Mouse (Mus musculus) heart, embryonic 14.5 days (tissue): ENCODE results near the gene Cpm. TPM values are rescaled to one million over a fixed set of nuclear protein-coding genes. Genes with fewer than 3 reads are reported as not detected.

Experiments used
- ATAC-seq: fragments of 200-750 bp; cut with Nextera tagmentation; 2 replicates; pipeline ENCODE4 v1.8.0; 2017; ENCODE audit warnings: low read depth, moderate TSS enrichment; ENCODE audit not compliant: insufficient number of reproducible peaks, insufficient read depth, low FRiP score
- H3K27ac ChIP-seq, 2 experiments: fragments of 200-500 bp in 1 of 2; fragments of 300-500 bp in 1 of 2; sonication (generic) in 1 of 2; replicated peaks in 1 of 2; 2 replicates each; pipeline ENCODE4 v1.5.1; 2012 to 2014; ENCODE audit warnings: low read depth in 2 of 2, low read length in 2 of 2, control low read depth in 1 of 2, mild to moderate bottlenecking in 1 of 2, mixed read lengths in 1 of 2; ENCODE audit not compliant: control insufficient read depth in 1 of 2, insufficient read depth in 1 of 2
- H3K27me3 ChIP-seq: fragments of 300-500 bp; sonication (generic); 2 replicates; pipeline ENCODE4 v1.6.1; 2014; ENCODE audit warnings: mild to moderate bottlenecking, low read length, control low read depth; ENCODE audit not compliant: control insufficient read depth, insufficient read depth
- H3K36me3 ChIP-seq: fragments of 300-500 bp; sonication (generic); 2 replicates; pipeline ENCODE4 v1.6.1; 2014; ENCODE audit warnings: mild to moderate bottlenecking, control low read depth, low read length, mixed read lengths; ENCODE audit not compliant: control insufficient read depth, insufficient read depth
- H3K4me1 ChIP-seq, 2 experiments: fragments of 200-500 bp in 1 of 2; fragments of 300-500 bp in 1 of 2; sonication (generic) in 1 of 2; 2 replicates each; pipeline ENCODE4 v1.6.1; 2012 to 2014; ENCODE audit warnings: low read length in 2 of 2, control low read depth in 1 of 2, mixed read lengths in 1 of 2; ENCODE audit not compliant: control insufficient read depth in 2 of 2, insufficient read depth in 2 of 2
- H3K4me2 ChIP-seq: fragments of 300-500 bp; sonication (generic); 2 replicates; pipeline ENCODE4 v1.6.1; 2014; ENCODE audit warnings: mild to moderate bottlenecking, low read length
- H3K4me3 ChIP-seq, 2 experiments: fragments of 200-500 bp in 1 of 2; fragments of 300-500 bp in 1 of 2; sonication (generic) in 1 of 2; 2 replicates each; pipeline ENCODE4 v1.5.1; 2012 to 2014; ENCODE audit warnings: low read length in 2 of 2, mild to moderate bottlenecking in 2 of 2, control low read depth in 1 of 2, low read depth in 1 of 2, moderate library complexity in 1 of 2; ENCODE audit not compliant: control insufficient read depth in 1 of 2, insufficient read depth in 1 of 2
- H3K9ac ChIP-seq: fragments of 300-500 bp; sonication (generic); 2 replicates; pipeline ENCODE4 v1.6.1; 2014; ENCODE audit warnings: mild to moderate bottlenecking, low read length
- H3K9me3 ChIP-seq: fragments of 300-500 bp; sonication (generic); 2 replicates; pipeline ENCODE4 v1.6.1; 2016; ENCODE audit warnings: low read length, control low read depth; ENCODE audit not compliant: control insufficient read depth
- WGBS: fragments of 180-500 bp; shearing (Covaris S2); extraction: QIAGEN DNeasy Blood & Tissue Kit; methylation state at CpG from one replicate; pipeline ENCODE4 v1.1.7; 2014; 5-methylcytosine and 5-hydroxymethylcytosine counted together
- polyA plus RNA-seq: library from polyadenylated mRNA; unstranded; fragments of >200 nt; fragmentation: Nextera tagmentation; extraction: Ambion mirVana; gene quantifications from 2 replicates; pipeline ENCODE4 v1.2.1, GENCODE M21; 2014

The Cpm gene
- polyA plus RNA-seq, 1 experiment from 2014 or later = 0.96 TPM

DNA sequence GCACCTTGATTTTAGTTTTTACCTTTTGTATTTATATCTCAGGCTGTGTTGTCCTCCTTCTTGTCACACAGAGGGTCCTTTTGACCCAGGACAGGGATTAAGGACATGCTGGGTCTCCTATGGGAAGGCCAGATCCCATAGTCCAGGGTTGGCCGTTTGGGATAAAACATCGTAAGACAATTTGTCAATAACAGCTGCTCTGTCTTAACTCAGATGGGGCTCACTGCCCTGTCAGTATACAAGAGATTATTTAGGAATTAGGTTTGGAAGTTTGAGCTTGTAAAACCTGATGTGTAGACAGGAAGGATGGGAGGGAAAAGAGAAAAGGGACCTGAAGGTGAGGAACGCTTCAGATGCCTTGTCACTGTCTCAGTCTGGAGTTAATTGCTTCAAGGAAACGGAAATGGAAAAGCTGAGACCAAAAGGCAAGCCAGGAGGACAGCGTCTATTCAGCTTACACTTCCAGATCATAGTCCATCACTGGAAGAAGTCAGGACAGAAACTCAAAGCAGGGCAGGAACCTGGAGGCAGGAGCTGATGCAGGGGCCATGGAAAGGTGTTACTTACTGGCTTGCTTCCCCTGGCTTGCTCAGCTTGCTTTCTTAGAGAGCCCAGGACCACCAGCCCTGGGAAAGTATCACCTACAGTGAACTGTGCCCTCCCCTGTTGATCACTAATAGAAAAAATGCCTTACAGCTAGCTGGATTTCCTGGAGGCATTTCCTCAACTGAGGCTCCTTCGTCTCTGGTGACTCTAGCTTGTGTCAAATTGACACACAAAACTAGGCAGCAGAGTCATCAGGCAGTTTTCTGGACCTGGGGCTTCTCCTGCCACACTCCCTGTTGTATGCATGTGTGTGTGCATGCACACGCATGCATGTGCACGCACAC is 27.9 kb upstream of the Cpm start:
- H3K27ac ChIP-seq = no peak overlapping the region
- no peaks in the 10 kb centered on the region for H3K4me1 ChIP-seq
- H3K9me3 ChIP-seq = no peaks in the 10 kb centered on the region
- no peak overlapping the region for H3K9ac ChIP-seq
- H3K27me3 ChIP-seq = no peaks in the 10 kb centered on the region
- H3K4me2 ChIP-seq = no peak overlapping the region
- H3K36me3 ChIP-seq = no peaks in the 10 kb centered on the region
- no peak for ATAC-seq
- WGBS = 65% methylated on average over 8 of the region's 8 CpGs
- H3K4me3 ChIP-seq = no peak overlapping the region

DNA sequence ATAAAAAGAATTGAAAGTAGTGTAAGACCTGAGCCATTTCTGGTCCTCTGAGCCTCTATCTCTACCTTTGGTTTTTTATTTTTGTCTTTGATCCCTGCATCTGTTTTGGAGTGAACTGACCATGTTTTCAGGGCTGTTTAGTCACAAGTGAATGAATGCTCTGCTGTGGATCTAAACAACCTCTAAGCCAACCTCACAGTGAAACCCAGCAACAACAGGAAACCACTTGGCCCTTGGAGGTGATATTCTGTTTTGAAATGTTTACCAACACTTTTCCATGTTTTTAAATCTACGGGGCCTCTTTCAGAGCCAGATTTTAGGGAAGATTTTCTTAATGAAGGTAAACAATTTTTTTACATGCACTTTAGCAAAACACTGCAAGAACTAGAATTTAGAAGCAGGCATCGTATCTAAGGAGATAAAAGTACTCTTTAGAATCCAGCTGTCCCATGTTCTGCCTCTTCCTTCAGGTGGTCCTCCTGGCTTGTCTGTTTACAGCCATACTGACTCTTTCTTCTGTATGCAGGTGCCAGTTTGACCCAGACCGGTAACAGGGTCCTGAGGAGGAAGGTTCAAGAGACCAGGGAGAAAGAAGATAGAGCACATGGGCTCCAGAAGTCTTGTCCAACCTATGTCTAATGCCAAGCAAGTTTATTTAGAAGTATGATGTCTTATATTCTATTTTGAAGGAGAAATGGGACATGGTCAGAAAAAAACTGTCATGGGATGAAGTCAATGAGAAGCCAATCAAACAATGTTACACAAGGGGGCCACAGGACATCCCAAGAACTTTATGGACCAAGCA is 26.8 kb upstream of the Cpm start:
- Histone ChIP-seq H3K9ac (no peak overlapping the region), H3K4me2 (no peak overlapping the region), H3K27me3 (no peaks in the 10 kb centered on the region), H3K4me1 (no peaks in the 10 kb centered on the region), H3K27ac (no peak overlapping the region), H3K36me3 (no peaks in the 10 kb centered on the region), H3K4me3 (no peak overlapping the region), H3K9me3 (no peaks in the 10 kb centered on the region)
- 79% methylated on average over 3 of the region's 3 CpGs for WGBS
- no peak for ATAC-seq

GRCm38 (mm10) chr10:117603130-117603833 is 26.0 kb upstream of the Cpm start:
- Histone ChIP-seq H3K36me3 (no peaks in the 10 kb centered on the region), H3K4me3 (no peak overlapping the region), H3K27me3 (no peaks in the 10 kb centered on the region), H3K9me3 (0 out of 2 replicates have a peak, but pooled peaks cover 2% of the 10 kb centered on the region), H3K9ac (no peak overlapping the region), H3K27ac (no peak overlapping the region), H3K4me2 (no peak overlapping the region), H3K4me1 (no peaks in the 10 kb centered on the region)
- 81% methylated on average over 8 of the region's 8 CpGs for WGBS
- no peak for ATAC-seq

- Histone ChIP-seq H3K4me1 (no peaks in the 10 kb centered on the region), H3K4me3 (no peak overlapping the region), H3K4me2 (no peak overlapping the region), H3K9ac (no peak overlapping the region), H3K9me3 (0 out of 2 replicates have a peak, but pooled peaks cover 2% of the 10 kb centered on the region), H3K27me3 (no peaks in the 10 kb centered on the region), H3K27ac (no peak overlapping the region), H3K36me3 (no peaks in the 10 kb centered on the region)
- ATAC-seq = no peak
- WGBS = 82% methylated on average over 14 of the region's 14 CpGs
These were observed 25.3 kb upstream of the Cpm start for GRCm38 (mm10) chr10:117603834-117604623.

DNA sequence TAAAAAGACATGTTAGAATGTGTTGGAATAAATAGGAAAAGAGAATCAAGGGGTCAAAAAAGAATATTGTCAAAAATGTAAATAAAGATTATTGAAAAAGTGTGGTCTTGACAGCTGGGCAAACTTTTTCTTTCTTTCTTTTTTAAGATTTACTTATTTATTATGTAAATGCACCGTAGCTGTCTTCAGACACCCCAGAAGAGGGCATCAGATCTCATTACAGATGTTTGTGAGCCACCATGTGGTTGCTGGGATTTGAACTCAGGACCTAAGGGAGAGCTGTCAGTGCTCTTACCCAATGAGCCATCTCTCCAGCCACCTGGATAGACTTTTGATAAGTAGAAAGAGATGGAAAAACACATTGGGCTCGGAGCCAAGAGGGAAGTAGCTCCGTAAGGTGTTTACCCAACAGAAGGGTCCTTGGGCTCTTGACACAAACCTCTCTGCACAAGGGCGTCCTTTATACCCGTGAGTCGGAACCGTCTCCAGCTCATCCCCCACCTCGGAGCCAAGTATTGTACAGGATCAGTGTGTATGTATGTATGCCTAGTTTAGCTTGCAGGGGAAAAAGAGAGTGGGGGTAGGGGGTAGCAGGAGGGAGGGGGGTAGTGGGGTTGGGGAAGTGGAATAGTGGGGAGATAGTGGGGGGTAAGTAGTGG is 24.5 kb upstream of the Cpm start:
- no peak overlapping the region for H3K4me2 ChIP-seq
- no peaks in the 10 kb centered on the region for H3K36me3 ChIP-seq
- no peak for ATAC-seq
- 0 out of 2 replicates have a peak, but pooled peaks cover 2% of the 10 kb centered on the region for H3K9me3 ChIP-seq
- no peaks in the 10 kb centered on the region for H3K27me3 ChIP-seq
- no peak overlapping the region for H3K27ac ChIP-seq
- no peak overlapping the region for H3K9ac ChIP-seq
- WGBS = 81% methylated on average over 8 of the region's 8 CpGs
- no peak overlapping the region for H3K4me3 ChIP-seq
- H3K4me1 ChIP-seq = no peaks in the 10 kb centered on the region

DNA sequence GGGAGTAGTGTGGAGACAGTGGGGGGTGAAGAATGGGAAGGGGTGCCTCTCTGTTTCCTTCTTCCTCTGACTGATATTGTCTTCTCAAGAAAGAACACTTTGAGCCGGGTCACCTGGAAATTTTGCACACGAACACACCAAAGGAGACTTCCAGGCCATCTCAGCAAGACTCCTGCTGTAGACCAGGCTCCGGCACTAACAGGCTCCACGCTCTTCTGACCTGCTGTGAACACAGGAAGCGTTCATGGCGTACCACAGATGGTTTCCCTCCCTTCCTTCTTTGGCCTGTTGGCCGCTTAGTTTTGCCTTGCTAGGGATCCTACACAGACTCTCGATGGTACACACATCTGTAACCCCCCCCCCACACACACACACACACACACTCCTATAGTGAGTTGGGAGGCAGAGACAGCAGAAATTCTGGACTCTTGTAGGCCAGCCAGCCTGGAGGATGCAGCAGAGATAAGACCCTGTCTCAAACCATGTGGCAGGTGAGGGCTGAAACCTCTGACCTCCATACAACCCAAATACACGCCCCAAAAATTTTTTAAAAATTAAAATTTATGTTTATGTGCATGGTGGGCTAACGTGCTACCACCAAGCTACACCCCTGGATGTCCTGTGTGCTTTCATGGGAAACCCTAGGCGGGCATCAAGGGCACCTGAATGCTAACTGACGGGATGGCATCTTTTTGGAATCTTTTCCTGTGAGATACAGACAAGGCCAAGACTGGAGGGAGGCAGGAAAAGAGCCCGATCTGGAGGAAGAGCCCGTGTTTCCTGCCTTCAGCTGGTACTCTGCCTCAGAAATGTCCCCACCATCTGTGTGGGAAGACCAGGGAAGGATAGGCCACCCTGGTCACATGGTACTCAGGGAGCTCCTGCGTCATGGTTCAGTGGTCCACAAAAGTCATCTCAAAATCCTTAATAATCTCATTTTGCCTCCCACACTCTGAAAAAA is 23.7 kb upstream of the Cpm start:
- H3K27me3 ChIP-seq = no peaks in the 10 kb centered on the region
- ATAC-seq = no peak
- no peak overlapping the region for H3K9ac ChIP-seq
- no peak overlapping the region for H3K27ac ChIP-seq
- WGBS = 77% methylated on average over 14 of the region's 15 CpGs
- H3K4me2 ChIP-seq = no peak overlapping the region
- 0 out of 2 replicates have a peak, but pooled peaks cover 2% of the 10 kb centered on the region for H3K9me3 ChIP-seq
- H3K4me3 ChIP-seq = no peak overlapping the region
- no peaks in the 10 kb centered on the region for H3K4me1 ChIP-seq
- H3K36me3 ChIP-seq = no peaks in the 10 kb centered on the region
